Mouse (Mus musculus): ENCODE data around the gene Disp3. TPM values are rescaled to one million over a fixed set of nuclear protein-coding genes. Genes with fewer than 3 reads are reported as not detected.

Gene Disp3
- polyA plus RNA-seq (2016; fragmentation: Nextera tagmentation; extraction: Ambion mirVana) = 0.65 and 0.74 TPM in 2 replicates

DNA sequence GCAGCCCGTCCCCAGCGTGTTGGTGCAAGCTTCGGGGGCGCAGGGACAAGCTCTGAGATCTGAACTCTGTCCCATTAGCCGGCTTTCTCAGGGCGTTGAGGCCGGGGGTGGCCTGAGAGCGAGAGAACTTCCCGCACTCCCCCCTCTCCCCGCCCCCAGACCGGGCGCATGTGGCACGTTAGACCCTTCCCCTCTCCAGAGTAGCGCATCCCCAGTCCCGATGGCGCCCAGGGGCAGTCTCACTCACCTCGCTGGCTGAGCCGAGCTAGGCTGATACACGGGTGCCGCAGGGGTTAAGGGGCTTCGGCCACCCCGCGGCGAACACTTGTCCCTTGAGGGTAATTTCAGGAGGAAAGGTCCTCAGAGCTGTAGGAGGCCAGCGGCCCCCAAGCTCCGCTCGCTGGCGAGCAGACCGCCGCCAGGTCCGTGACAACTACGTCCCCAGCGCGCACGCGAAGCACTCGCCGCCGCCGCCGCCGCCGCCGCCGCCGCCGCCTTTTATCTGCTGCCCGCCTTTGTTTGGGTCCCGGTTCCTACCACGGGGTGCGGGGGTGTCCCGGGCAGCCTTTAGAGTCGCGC, at the start of gene Disp3:
Gene Disp3 (minus strand): TSS at position 490 of the 579 bp plus-strand sequence.
- H3K27me3 ChIP-seq = peaks cover 45% of the 10 kb centered on the region
- no peak within 1 kb of the TSS for H3K9ac ChIP-seq
- peak within 1 kb of the TSS; percentile 41 for H3K4me3 ChIP-seq
- under 1% methylated on average over 51 of the region's 54 CpGs for whole genome bisulfite sequencing
- peaks cover 17% of the 10 kb centered on the region; the same call in 1 of the 2 replicates for H3K4me1 ChIP-seq
- peak within 1 kb of the TSS; percentile 63 for H3K4me2 ChIP-seq (replicated peaks)
- peak; percentile 47 for ATAC-seq (ENCODE audit: insufficient number of reproducible peaks, insufficient read depth, low FRiP score, low TSS enrichment)
- no peak within 1 kb of the TSS for H3K27ac ChIP-seq
- no peaks in the 10 kb centered on the region for H3K36me3 ChIP-seq
- H3K9me3 ChIP-seq = no peaks in the 10 kb centered on the region

DNA sequence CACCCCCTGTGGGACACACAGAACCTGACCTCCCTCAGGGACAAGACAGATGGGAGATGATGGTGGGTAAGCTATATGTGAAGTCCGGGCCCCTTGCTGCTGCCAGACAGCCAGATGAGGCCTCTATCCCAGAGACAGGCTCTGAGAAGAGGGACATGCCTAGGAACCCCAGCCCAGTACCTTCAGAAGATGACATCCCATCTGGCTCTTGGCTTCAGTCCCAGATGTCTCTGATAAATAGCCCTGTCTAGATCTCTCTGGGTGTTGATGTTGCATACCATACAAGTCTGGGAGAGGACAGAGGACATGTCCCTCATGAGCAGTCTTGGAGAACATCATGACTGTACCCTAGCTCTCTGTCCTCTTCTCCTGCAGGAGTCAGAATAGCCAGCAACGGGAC, 42.5 kb upstream of the Disp3 start:
- H3K9me3 ChIP-seq = no peaks in the 10 kb centered on the region
- no peak overlapping the region for H3K9ac ChIP-seq
- peaks cover 18% of the 10 kb centered on the region for H3K4me1 ChIP-seq
- 80% methylated on average over 2 of the region's 2 CpGs for WGBS
- H3K36me3 ChIP-seq = no peaks in the 10 kb centered on the region
- H3K4me3 ChIP-seq = no peak overlapping the region
- no peak overlapping the region for H3K27ac ChIP-seq
- no peaks in the 10 kb centered on the region for H3K27me3 ChIP-seq
- H3K4me2 ChIP-seq (replicated peaks) = no peak overlapping the region
- ATAC-seq (ENCODE audit: insufficient number of reproducible peaks, insufficient read depth, low FRiP score, low TSS enrichment) = no peak

DNA sequence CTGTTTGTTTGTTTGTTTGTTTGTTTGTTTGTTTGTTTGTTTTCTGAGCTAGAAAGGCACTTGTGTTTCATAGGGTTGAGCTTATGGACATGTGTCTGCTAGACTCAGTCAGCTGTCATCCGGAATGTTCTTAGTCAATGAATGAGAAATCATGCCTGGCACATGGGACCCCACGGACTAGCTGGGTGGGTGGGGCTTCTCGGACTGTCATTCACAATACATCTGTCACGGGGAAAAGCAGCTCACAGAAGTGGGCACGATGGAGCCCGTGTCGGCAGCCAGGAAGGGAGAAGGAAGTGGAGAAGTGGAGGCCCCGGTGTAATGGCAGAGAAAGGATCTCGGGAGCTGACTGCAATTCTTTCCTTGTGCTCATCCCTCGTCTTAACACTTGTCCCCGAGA, 41.7 kb upstream of the Disp3 start:
- WGBS = 56% methylated on average over 11 of the region's 11 CpGs
- no peak overlapping the region for H3K4me3 ChIP-seq
- no peak overlapping the region for H3K9ac ChIP-seq
- no peaks in the 10 kb centered on the region for H3K36me3 ChIP-seq
- no peak overlapping the region for H3K4me2 ChIP-seq (replicated peaks)
- H3K9me3 ChIP-seq = no peaks in the 10 kb centered on the region
- ATAC-seq (ENCODE audit: insufficient number of reproducible peaks, insufficient read depth, low FRiP score, low TSS enrichment) = no peak
- no peak overlapping the region for H3K27ac ChIP-seq
- H3K27me3 ChIP-seq = no peaks in the 10 kb centered on the region
- H3K4me1 ChIP-seq = peaks cover 24% of the 10 kb centered on the region

DNA sequence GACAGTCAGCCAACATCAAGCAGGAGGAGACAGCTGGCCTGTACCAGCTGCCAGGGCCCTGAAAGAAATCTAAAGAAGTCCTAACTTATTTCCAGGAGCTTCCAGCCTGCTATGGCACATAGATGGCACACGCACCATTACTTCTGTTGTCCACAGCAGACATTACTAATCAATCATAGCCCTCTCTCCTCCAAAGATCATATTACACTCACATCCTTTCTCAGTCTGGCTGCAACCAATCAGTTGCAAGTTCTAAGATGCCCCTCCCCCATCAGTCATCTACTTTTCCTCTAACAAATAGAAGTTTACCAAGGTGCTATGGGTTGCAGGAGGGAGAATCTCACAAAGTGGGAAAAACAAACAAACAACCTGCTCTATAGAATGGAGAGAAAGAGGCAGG, 40.5 kb upstream of the Disp3 start:
- H3K4me3 ChIP-seq = no peak overlapping the region
- no peak overlapping the region for H3K27ac ChIP-seq
- ATAC-seq (ENCODE audit: insufficient number of reproducible peaks, insufficient read depth, low FRiP score, low TSS enrichment) = no peak
- WGBS = 76% methylated on average over 1 of the region's 1 CpGs
- H3K9me3 ChIP-seq = no peaks in the 10 kb centered on the region
- peaks cover 30% of the 10 kb centered on the region for H3K4me1 ChIP-seq
- H3K27me3 ChIP-seq = no peaks in the 10 kb centered on the region
- H3K36me3 ChIP-seq = no peaks in the 10 kb centered on the region
- H3K4me2 ChIP-seq (replicated peaks) = no peak overlapping the region
- no peak overlapping the region for H3K9ac ChIP-seq

DNA sequence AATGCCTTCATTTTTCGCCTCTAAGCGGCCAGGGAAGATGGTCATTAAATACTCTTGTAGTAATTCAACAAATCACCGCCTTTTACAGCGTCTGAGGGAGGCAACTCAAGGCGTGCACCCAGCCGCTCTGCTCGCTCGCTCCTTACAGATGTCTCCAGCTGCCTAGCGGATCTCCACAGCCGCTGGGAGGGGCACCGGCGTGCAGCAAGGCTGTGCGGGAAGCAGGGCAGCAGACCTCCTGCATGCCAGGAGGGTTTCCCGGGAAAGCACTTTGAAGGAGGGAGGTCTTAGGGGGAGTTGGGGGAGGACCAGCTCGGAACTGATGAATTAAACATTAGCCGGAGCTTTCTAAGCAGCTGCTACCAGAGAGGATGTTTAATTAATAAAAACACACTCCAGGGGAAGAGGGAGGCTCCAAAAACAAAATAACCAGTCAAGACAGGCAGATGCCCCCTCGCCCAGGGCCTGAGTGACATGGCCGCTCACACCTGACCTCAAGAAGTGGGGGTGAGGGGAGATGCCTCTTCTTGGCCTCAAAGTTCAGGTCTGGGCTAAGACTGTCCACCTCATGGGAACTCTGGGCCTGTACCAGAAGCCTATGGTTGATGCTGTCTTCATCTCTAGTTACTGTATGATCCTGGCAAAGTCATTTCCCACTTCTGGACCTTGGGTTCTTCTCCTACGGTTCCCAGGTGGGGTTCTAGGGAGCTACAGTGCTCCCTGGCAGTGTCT, 39.7 kb upstream of the Disp3 start:
- no peak overlapping the region for H3K4me3 ChIP-seq
- H3K27me3 ChIP-seq = no peaks in the 10 kb centered on the region
- peaks cover 36% of the 10 kb centered on the region for H3K4me1 ChIP-seq
- WGBS = 17% methylated on average over 19 of the region's 19 CpGs
- H3K9me3 ChIP-seq = no peaks in the 10 kb centered on the region
- H3K4me2 ChIP-seq (replicated peaks) = peak overlapping the region; percentile 33
- 0 out of 2 replicates have a peak overlapping the region, but pooled peaks have one; percentile 19 for H3K9ac ChIP-seq
- no peaks in the 10 kb centered on the region for H3K36me3 ChIP-seq
- 0 out of 2 replicates have a peak overlapping the region, but pooled peaks have one; percentile 17 for H3K27ac ChIP-seq
- ATAC-seq (ENCODE audit: insufficient number of reproducible peaks, insufficient read depth, low FRiP score, low TSS enrichment) = peak; percentile 49; the same call in 1 of the 2 replicates

DNA sequence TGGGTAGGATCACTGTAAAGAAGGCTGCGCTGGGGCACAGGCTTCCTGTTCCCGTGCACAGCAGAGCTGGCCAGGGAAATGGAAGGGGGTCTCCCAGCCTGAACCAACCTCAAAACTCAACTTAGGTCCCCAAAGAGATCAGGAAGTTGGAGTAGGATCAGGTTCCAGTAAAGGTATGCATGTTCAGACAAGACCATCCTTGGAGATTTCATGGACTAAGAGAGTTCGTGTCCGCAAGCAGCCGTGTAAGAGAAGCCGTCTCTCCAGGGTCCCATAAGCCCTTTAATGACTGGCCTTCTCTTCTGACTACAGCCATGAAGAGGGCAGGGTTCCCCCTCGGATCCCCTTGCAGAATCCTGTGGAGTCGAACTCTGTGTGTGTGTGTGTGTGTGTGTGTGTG, 39.0 kb upstream of the Disp3 start:
- no peak overlapping the region for H3K9ac ChIP-seq
- H3K27me3 ChIP-seq = peaks cover 3% of the 10 kb centered on the region; the same call in 1 of the 2 replicates
- peak overlapping the region; percentile 33 for H3K4me2 ChIP-seq (replicated peaks)
- H3K9me3 ChIP-seq = no peaks in the 10 kb centered on the region
- H3K4me1 ChIP-seq = peaks cover 41% of the 10 kb centered on the region
- H3K27ac ChIP-seq = no peak overlapping the region
- H3K4me3 ChIP-seq = no peak overlapping the region
- H3K36me3 ChIP-seq = no peaks in the 10 kb centered on the region
- ATAC-seq (ENCODE audit: insufficient number of reproducible peaks, insufficient read depth, low FRiP score, low TSS enrichment) = peak; percentile 6; the same call in 1 of the 2 replicates
- WGBS = 45% methylated on average over 8 of the region's 8 CpGs

DNA sequence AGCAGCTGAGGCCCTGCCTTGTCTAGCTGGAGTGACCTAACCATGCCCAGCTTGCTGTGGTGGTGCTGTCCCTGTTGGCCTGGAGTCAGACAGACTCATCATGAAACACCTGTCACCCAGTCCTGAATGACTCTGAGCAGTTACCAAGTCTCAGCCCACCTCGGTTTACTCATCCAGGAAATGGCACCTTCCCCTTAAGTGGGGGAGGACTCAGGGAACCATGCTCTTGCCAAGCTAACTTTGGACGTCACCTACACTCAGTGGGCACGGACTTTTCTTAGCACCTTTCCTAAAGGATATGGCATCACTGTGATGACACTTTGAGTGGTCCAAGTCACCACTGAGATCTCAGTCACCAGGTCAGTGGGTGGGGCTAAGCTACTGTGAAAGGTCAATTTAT, 38.2 kb upstream of the Disp3 start:
- ATAC-seq (ENCODE audit: insufficient number of reproducible peaks, insufficient read depth, low FRiP score, low TSS enrichment) = no peak
- Histone ChIP-seq H3K27ac (no peak overlapping the region), H3K9me3 (no peaks in the 10 kb centered on the region), H3K9ac (no peak overlapping the region), H3K27me3 (peaks cover 12% of the 10 kb centered on the region), H3K4me1 (peaks cover 44% of the 10 kb centered on the region), H3K4me3 (no peak overlapping the region), H3K36me3 (no peaks in the 10 kb centered on the region), H3K4me2 (replicated peaks) (no peak overlapping the region)
- WGBS = 94% methylated on average over 3 of the region's 3 CpGs

DNA sequence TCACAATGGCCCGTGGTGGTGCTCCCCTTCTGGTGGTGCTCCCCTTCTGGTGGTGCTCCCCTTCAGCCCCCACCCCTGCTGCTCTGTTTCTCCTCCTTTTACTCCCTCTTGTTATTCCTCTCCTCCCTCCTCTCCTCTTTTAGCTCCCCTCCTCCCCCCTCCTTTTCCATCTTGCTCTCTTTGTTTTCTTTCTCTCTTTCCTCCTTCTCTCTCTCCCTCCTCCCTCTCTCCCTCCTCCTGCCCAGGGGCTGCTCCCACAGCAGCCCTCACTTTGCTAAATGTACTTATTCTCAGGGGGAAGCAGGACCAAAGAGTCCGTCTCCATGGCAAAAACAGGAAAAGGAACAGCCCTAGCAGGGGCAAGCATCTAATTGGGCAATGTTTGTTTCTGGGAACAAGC, 37.3 kb upstream of the Disp3 start:
- H3K36me3 ChIP-seq = no peaks in the 10 kb centered on the region
- H3K4me1 ChIP-seq = peaks cover 44% of the 10 kb centered on the region
- peaks cover 14% of the 10 kb centered on the region for H3K27me3 ChIP-seq
- ATAC-seq (ENCODE audit: insufficient number of reproducible peaks, insufficient read depth, low FRiP score, low TSS enrichment) = no peak
- 23% methylated on average over 2 of the region's 2 CpGs for WGBS
- H3K9me3 ChIP-seq = no peaks in the 10 kb centered on the region
- no peak overlapping the region for H3K9ac ChIP-seq
- no peak overlapping the region for H3K4me2 ChIP-seq (replicated peaks)
- no peak overlapping the region for H3K27ac ChIP-seq
- H3K4me3 ChIP-seq = no peak overlapping the region

DNA sequence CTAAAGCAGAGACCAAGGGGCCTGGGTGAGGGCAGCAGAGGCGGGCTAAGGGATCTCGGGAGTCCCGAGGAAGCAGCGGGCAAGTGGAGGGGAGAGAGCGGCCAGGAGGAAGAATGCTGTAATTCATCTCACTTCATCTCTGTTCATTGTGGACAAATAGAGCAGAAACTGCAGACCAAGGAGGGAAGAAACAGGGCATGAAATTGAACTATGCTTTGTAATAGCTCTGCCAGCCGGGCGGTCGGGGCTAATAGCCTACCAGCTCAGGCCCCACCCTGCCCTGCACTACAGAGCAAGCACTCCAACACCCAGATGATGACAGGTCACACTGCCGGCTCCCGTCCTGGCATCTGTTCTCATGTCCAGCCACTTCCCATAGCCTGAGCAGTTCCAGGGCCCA, 34.4 kb upstream of the Disp3 start:
- no peaks in the 10 kb centered on the region for H3K9me3 ChIP-seq
- no peak overlapping the region for H3K9ac ChIP-seq
- H3K4me1 ChIP-seq = peaks cover 37% of the 10 kb centered on the region
- 34% methylated on average over 10 of the region's 10 CpGs for WGBS
- H3K27me3 ChIP-seq = peaks cover 14% of the 10 kb centered on the region
- H3K36me3 ChIP-seq = no peaks in the 10 kb centered on the region
- ATAC-seq (ENCODE audit: insufficient number of reproducible peaks, insufficient read depth, low FRiP score, low TSS enrichment) = no peak
- H3K4me2 ChIP-seq (replicated peaks) = no peak overlapping the region
- no peak overlapping the region for H3K27ac ChIP-seq
- no peak overlapping the region for H3K4me3 ChIP-seq

DNA sequence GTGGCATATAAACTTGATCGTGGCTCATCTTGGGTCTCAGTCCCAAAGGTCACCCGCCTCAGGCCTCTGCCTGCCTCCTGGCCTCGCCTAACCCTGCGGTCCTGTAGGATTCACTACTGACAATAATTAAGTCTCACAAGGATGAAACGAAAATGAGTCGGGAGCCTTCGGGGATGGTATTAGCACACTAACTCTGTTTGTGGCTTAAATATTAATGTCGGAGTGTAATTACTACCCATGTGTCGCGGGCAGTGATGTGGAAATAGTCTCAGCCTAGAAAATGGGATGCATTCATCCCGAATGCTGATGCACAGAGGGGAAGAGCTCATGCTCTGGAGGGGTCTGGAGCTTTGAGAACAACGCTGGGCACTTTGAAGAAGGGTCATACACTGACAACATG, 31.6 kb upstream of the Disp3 start:
- Histone ChIP-seq H3K9ac (no peak overlapping the region), H3K4me3 (no peak overlapping the region), H3K27ac (no peak overlapping the region), H3K9me3 (no peaks in the 10 kb centered on the region), H3K4me1 (peaks cover 19% of the 10 kb centered on the region), H3K27me3 (peaks cover 14% of the 10 kb centered on the region), H3K4me2 (replicated peaks) (no peak overlapping the region), H3K36me3 (no peaks in the 10 kb centered on the region)
- ATAC-seq (ENCODE audit: insufficient number of reproducible peaks, insufficient read depth, low FRiP score, low TSS enrichment) = no peak
- WGBS = 74% methylated on average over 12 of the region's 12 CpGs

DNA sequence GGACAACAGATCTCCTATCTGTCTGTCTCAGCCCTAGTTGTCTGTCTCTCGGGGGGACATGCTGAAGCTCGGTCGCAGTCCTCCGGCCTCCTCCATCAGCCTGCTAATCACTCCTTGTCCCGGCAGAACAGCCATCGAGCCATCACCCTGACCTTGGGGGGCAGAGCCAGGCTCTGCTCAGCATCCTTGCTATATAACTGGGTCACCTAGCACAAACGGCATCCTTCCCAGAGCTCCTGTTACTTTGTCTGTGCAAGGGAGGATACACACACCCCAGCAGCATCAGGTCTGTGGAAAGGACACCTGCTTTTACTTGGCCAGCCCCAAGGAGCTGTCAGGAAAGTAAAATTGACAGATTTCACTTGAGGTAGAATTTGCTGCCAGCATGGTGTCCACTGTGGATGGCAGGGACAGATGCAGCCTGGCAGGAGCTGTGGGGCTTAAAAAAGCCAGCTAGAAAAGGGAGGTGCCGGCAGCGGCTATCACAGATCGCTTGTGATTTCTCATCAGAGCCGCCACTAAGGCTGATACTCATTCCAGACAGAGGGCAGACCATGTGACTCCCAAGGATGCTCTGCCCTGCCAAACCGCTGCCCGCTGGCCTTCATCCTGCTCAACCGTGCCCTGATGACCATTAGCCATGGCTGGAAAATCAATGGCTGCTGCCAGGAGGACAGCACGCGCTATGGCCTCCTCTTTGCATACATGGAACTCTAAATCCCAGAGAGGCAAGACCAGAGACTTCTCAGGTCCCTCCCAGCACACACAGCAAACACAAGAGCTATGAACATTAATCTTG, 27.8 kb upstream of the Disp3 start:
- no peak for ATAC-seq (ENCODE audit: insufficient number of reproducible peaks, insufficient read depth, low FRiP score, low TSS enrichment)
- Histone ChIP-seq H3K4me3 (no peak overlapping the region), H3K9me3 (no peaks in the 10 kb centered on the region), H3K27me3 (no peaks in the 10 kb centered on the region; the same call in 1 of the 2 replicates), H3K9ac (no peak overlapping the region), H3K4me2 (replicated peaks) (no peak overlapping the region), H3K27ac (no peak overlapping the region), H3K36me3 (no peaks in the 10 kb centered on the region), H3K4me1 (no peaks in the 10 kb centered on the region)
- WGBS = 83% methylated on average over 16 of the region's 16 CpGs

Measured in embryonic facial prominence, embryonic 12.5 days (tissue).